Mouse (Mus musculus): ENCODE results near the gene Lmx1b. TPM values are rescaled to one million over a fixed set of nuclear protein-coding genes. Genes with fewer than 3 reads are reported as not detected.

Gene Lmx1b
- total RNA-seq, 2 experiments from 2014 or later = 0.12 to 0.23 TPM

GRCm38 (mm10) chr2:33630081-33631021 lies 10.0 kb downstream of the Lmx1b start:
- no peak for DNase-seq

GRCm38 (mm10) chr2:33629641-33630040 lies 10.7 kb downstream of the Lmx1b start:
- DNase-seq = no peak

- no peak for DNase-seq
Measured at GRCm38 (mm10) chr2:33628791-33629190, 11.5 kb downstream of the Lmx1b start.

- DNase-seq = no peak
Measured at GRCm38 (mm10) chr2:33627058-33627375, 13.3 kb downstream of the Lmx1b start.

GRCm38 (mm10) chr2:33626262-33627057 lies 13.9 kb downstream of the Lmx1b start:
- no peak for DNase-seq

- DNase-seq = no peak
Measured at GRCm38 (mm10) chr2:33617670-33618069, 22.6 kb downstream of the Lmx1b start.

GRCm38 (mm10) chr2:33616411-33616843 lies 23.9 kb downstream of the Lmx1b start:
- DNase-seq = no peak

GRCm38 (mm10) chr2:33615843-33616344 lies 24.4 kb downstream of the Lmx1b start:
- no peak for DNase-seq

GRCm38 (mm10) chr2:33605487-33606256 lies 34.6 kb downstream of the Lmx1b start:
- DNase-seq = no peak

GRCm38 (mm10) chr2:33604846-33605486 lies 35.3 kb downstream of the Lmx1b start:
- no peak for DNase-seq

- no peak for DNase-seq
Measured at GRCm38 (mm10) chr2:33600520-33600919, 39.8 kb downstream of the Lmx1b start.

- DNase-seq = no peak
Measured at GRCm38 (mm10) chr2:33597384-33597783, 42.9 kb downstream of the Lmx1b start.

- no peak for DNase-seq
Measured at GRCm38 (mm10) chr2:33595085-33595423, 45.3 kb downstream of the Lmx1b start.

GRCm38 (mm10) chr2:33594181-33595084 lies 45.9 kb downstream of the Lmx1b start:
- no peak for DNase-seq

GRCm38 (mm10) chr2:33592931-33593555 lies 47.3 kb downstream of the Lmx1b start:
- DNase-seq = peak; percentile 44

- DNase-seq = no peak
Measured at GRCm38 (mm10) chr2:33589280-33589679, 51.0 kb downstream of the Lmx1b start.

GRCm38 (mm10) chr2:33584937-33585910 lies 55.1 kb downstream of the Lmx1b start:
- DNase-seq = no peak

GRCm38 (mm10) chr2:33583761-33584160 lies 56.5 kb downstream of the Lmx1b start:
- no peak for DNase-seq

GRCm38 (mm10) chr2:33583317-33583716 lies 57.0 kb downstream of the Lmx1b start:
- peak; percentile 32 for DNase-seq

Data from heart, postnatal 4 days (tissue).